Mouse (Mus musculus) megakaryocyte, embryonic 14.5 days (primary cell): ENCODE measurements around the gene Rrp9.

ENCODE experiments used
- FLI1 ChIP-seq: IDR thresholded peaks from 2 replicates; pipeline ENCODE4 v1.6.1; 2012; ENCODE audit warnings: low read length, inconsistent platforms, mixed read lengths
- GATA1 ChIP-seq: IDR thresholded peaks from 3 replicates; pipeline ENCODE4 v1.6.1; 2012; ENCODE audit warnings: mixed read lengths, low read length, inconsistent platforms, borderline replicate concordance

DNA sequence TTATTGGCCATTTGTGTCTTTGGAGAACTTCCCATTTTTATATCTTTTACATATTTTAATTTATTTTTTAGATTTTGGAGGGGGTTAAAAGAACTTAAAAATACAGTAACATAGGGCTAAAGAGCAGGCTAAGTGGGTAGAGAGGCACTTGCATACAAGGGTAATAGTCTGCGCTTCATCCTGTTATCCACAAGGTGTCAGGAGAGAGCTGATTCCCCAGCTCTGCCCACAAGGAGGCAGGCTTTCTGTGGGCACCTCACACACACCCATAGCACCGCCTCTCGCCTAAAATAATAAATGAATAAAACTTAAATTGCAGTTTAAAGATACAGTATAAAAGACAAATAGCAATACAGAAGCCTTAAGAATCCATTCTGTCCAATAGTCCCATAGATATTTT lies 56.1 kb downstream of the Rrp9 start:
- no peak for TF ChIP-seq GATA1
- no peak for TF ChIP-seq FLI1
